Mouse (Mus musculus): ENCODE measurements around the gene Cyp51.

DNA sequence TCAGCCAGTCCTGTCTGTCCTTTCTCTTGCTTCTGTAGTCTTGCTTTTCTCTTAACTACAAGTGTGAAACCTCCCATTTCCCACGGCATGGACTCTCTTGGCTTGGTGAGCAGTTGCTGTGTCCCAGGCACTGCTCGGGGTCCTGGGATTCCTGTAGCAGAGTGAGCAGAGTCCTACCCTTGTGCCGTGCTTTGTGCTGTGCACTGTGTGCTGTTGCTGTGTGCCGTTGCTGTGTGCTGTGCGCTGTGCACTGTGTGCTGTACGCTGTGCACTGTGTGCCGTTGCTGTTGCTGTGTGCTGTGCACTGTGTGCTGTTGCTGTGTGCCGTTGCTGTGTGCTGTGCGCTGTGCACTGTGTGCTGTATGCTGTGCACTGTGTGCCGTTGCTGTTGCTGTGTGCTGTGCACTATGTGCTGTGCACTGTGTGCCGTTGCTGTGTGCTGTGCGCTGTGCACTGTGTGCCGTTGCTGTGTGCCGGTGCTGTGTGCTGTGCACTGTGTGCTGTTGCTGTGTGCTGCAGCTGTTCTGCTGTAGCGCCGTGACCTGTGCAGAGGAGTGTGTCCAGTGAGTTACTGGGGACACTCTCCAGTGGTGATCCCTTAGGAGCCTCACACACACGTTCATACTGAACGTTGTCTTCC, 38.0 kb downstream of the Cyp51 start:
- TF ChIP-seq POLR2A (IDR thresholded peaks at IDR 0.05; ENCODE audit: borderline replicate concordance, low read depth, low read length), result no peak
- no peak for TF ChIP-seq CTCF (IDR thresholded peaks at IDR 0.05; ENCODE audit: low read depth, low read length)
